Mouse (Mus musculus) layer of hippocampus, postnatal 25 days (tissue): Measurements from ENCODE around the gene Irx4. TPM values are rescaled to one million over a fixed set of nuclear protein-coding genes. Genes with fewer than 3 reads are reported as not detected.

Experiments
- total RNA-seq, 2 experiments: library from RNA; stranded (reverse); gene quantifications; 2 replicates each; pipeline ENCODE4 v1.2.3; 2021

Irx4 gene
- total RNA-seq, 2 experiments from 2014 or later: not detected

Other genes starting within 250 kb of the Irx4 start
- gene Mrpl36, start 68.0 kb downstream of the Irx4 start, total RNA-seq: 10 to 100 TPM; 37.7 to 40.9 TPM
- 100 to 1,000 TPM; 167 to 186 TPM for gene Ndufs6, start 68.1 kb downstream of the Irx4 start, total RNA-seq
- 10 to 100 TPM; 37.6 to 42.4 TPM for gene Lpcat1, start 206.7 kb downstream of the Irx4 start, total RNA-seq